Mouse (Mus musculus): ENCODE data around the gene Snx13. TPM values are rescaled to one million over a fixed set of nuclear protein-coding genes. Genes with fewer than 3 reads are reported as not detected.

Snx13 gene
- polyA plus RNA-seq (2015; fragmentation: Nextera tagmentation; extraction: Ambion mirVana): 28.5 and 29.7 TPM in 2 replicates

- no peaks in the 10 kb centered on the region for H3K27me3 ChIP-seq (ENCODE audit: control insufficient read depth, insufficient read depth, low read length)
- under 1% methylated on average over 51 of the region's 51 CpGs for WGBS
- H3K27ac ChIP-seq (ENCODE audit: low read length): peak within 1 kb of the TSS; percentile 97
- peak within 1 kb of the TSS; percentile 97 for H3K4me3 ChIP-seq (replicated peaks; ENCODE audit: low read length)
- H3K4me2 ChIP-seq (ENCODE audit: low read depth, low read length): peak within 1 kb of the TSS; percentile 67
- no peaks in the 10 kb centered on the region for H3K9me3 ChIP-seq (replicated peaks; ENCODE audit: control insufficient read depth, low read length)
- H3K9ac ChIP-seq (ENCODE audit: low read length): peak within 1 kb of the TSS; percentile 96
- peaks cover 21% of the 10 kb centered on the region; the same call in 1 of the 2 replicates for H3K4me1 ChIP-seq (ENCODE audit: control insufficient read depth, insufficient read depth, low read length)
- ATAC-seq (ENCODE audit: insufficient read depth, low FRiP score): peak; percentile 97
- H3K36me3 ChIP-seq (ENCODE audit: control insufficient read depth, insufficient read depth, low read length): no peaks in the 10 kb centered on the region
Observed at GRCm38 (mm10) chr12:35046999-35047319, at the start of gene Snx13. Snx13 (plus strand) TSS chr12:35047186.

- H3K36me3 ChIP-seq (ENCODE audit: control insufficient read depth, insufficient read depth, low read length): no peaks in the 10 kb centered on the region
- H3K27ac ChIP-seq (ENCODE audit: low read length): no peak overlapping the region
- H3K27me3 ChIP-seq (ENCODE audit: control insufficient read depth, insufficient read depth, low read length): no peaks in the 10 kb centered on the region
- H3K4me1 ChIP-seq (ENCODE audit: control insufficient read depth, insufficient read depth, low read length): no peaks in the 10 kb centered on the region
- H3K9ac ChIP-seq (ENCODE audit: low read length): no peak overlapping the region
- H3K4me3 ChIP-seq (replicated peaks; ENCODE audit: low read length): no peak overlapping the region
- ATAC-seq (ENCODE audit: insufficient read depth, low FRiP score): no peak
- no peaks in the 10 kb centered on the region for H3K9me3 ChIP-seq (replicated peaks; ENCODE audit: control insufficient read depth, low read length)
- 78% methylated on average over 3 of the region's 3 CpGs for WGBS
- no peak overlapping the region for H3K4me2 ChIP-seq (ENCODE audit: low read depth, low read length)
Observed at GRCm38 (mm10) chr12:34997597-34998182, 49.3 kb upstream of the Snx13 start.

GRCm38 (mm10) chr12:34998778-34999467 is 48.1 kb upstream of the Snx13 start:
- Histone ChIP-seq H3K9ac (ENCODE audit: low read length) (no peak overlapping the region), H3K36me3 (ENCODE audit: control insufficient read depth, insufficient read depth, low read length) (no peaks in the 10 kb centered on the region), H3K27ac (ENCODE audit: low read length) (no peak overlapping the region), H3K9me3 (replicated peaks; ENCODE audit: control insufficient read depth, low read length) (no peaks in the 10 kb centered on the region), H3K4me3 (replicated peaks; ENCODE audit: low read length) (no peak overlapping the region), H3K27me3 (ENCODE audit: control insufficient read depth, insufficient read depth, low read length) (no peaks in the 10 kb centered on the region), H3K4me1 (ENCODE audit: control insufficient read depth, insufficient read depth, low read length) (no peaks in the 10 kb centered on the region), H3K4me2 (ENCODE audit: low read depth, low read length) (no peak overlapping the region)
- WGBS: 69% methylated on average over 12 of the region's 12 CpGs
- ATAC-seq (ENCODE audit: insufficient read depth, low FRiP score): no peak

GRCm38 (mm10) chr12:35000323-35000722 is 46.7 kb upstream of the Snx13 start:
- no peaks in the 10 kb centered on the region for H3K27me3 ChIP-seq (ENCODE audit: control insufficient read depth, insufficient read depth, low read length)
- H3K4me1 ChIP-seq (ENCODE audit: control insufficient read depth, insufficient read depth, low read length): no peaks in the 10 kb centered on the region
- H3K4me2 ChIP-seq (ENCODE audit: low read depth, low read length): no peak overlapping the region
- no peak overlapping the region for H3K27ac ChIP-seq (ENCODE audit: low read length)
- H3K9me3 ChIP-seq (replicated peaks; ENCODE audit: control insufficient read depth, low read length): no peaks in the 10 kb centered on the region
- no peak overlapping the region for H3K4me3 ChIP-seq (replicated peaks; ENCODE audit: low read length)
- 57% methylated on average over 4 of the region's 4 CpGs for WGBS
- no peak for ATAC-seq (ENCODE audit: insufficient read depth, low FRiP score)
- H3K9ac ChIP-seq (ENCODE audit: low read length): no peak overlapping the region
- no peaks in the 10 kb centered on the region for H3K36me3 ChIP-seq (ENCODE audit: control insufficient read depth, insufficient read depth, low read length)

GRCm38 (mm10) chr12:35005748-35006147 is 41.2 kb upstream of the Snx13 start:
- no peak overlapping the region for H3K4me2 ChIP-seq (ENCODE audit: low read depth, low read length)
- H3K9ac ChIP-seq (ENCODE audit: low read length): no peak overlapping the region
- no peak overlapping the region for H3K4me3 ChIP-seq (replicated peaks; ENCODE audit: low read length)
- no peaks in the 10 kb centered on the region for H3K9me3 ChIP-seq (replicated peaks; ENCODE audit: control insufficient read depth, low read length)
- no peaks in the 10 kb centered on the region for H3K36me3 ChIP-seq (ENCODE audit: control insufficient read depth, insufficient read depth, low read length)
- no peaks in the 10 kb centered on the region for H3K4me1 ChIP-seq (ENCODE audit: control insufficient read depth, insufficient read depth, low read length)
- ATAC-seq (ENCODE audit: insufficient read depth, low FRiP score): no peak
- H3K27ac ChIP-seq (ENCODE audit: low read length): no peak overlapping the region
- no peaks in the 10 kb centered on the region for H3K27me3 ChIP-seq (ENCODE audit: control insufficient read depth, insufficient read depth, low read length)

- Histone ChIP-seq H3K27me3 (ENCODE audit: control insufficient read depth, insufficient read depth, low read length) (no peaks in the 10 kb centered on the region), H3K4me2 (ENCODE audit: low read depth, low read length) (no peak overlapping the region), H3K4me1 (ENCODE audit: control insufficient read depth, insufficient read depth, low read length) (peaks cover 4% of the 10 kb centered on the region; the same call in 1 of the 2 replicates), H3K27ac (ENCODE audit: low read length) (no peak overlapping the region), H3K36me3 (ENCODE audit: control insufficient read depth, insufficient read depth, low read length) (no peaks in the 10 kb centered on the region), H3K9ac (ENCODE audit: low read length) (no peak overlapping the region), H3K4me3 (replicated peaks; ENCODE audit: low read length) (no peak overlapping the region), H3K9me3 (replicated peaks; ENCODE audit: control insufficient read depth, low read length) (no peaks in the 10 kb centered on the region)
- WGBS: 86% methylated on average over 1 of the region's 1 CpGs
- no peak for ATAC-seq (ENCODE audit: insufficient read depth, low FRiP score)
Observed at GRCm38 (mm10) chr12:35007851-35008250, 39.1 kb upstream of the Snx13 start.

- H3K36me3 ChIP-seq (ENCODE audit: control insufficient read depth, insufficient read depth, low read length): no peaks in the 10 kb centered on the region
Observed at GRCm38 (mm10) chr12:35008340-35009137, 38.4 kb upstream of the Snx13 start.

GRCm38 (mm10) chr12:35011462-35011861 is 35.5 kb upstream of the Snx13 start:
- ATAC-seq (ENCODE audit: insufficient read depth, low FRiP score): no peak
- H3K4me2 ChIP-seq (ENCODE audit: low read depth, low read length): 0 out of 2 replicates have a peak overlapping the region, but pooled peaks have one; percentile 4
- no peaks in the 10 kb centered on the region for H3K27me3 ChIP-seq (ENCODE audit: control insufficient read depth, insufficient read depth, low read length)
- no peak overlapping the region for H3K9ac ChIP-seq (ENCODE audit: low read length)
- WGBS: 52% methylated on average over 1 of the region's 1 CpGs
- H3K9me3 ChIP-seq (replicated peaks; ENCODE audit: control insufficient read depth, low read length): no peaks in the 10 kb centered on the region
- no peaks in the 10 kb centered on the region for H3K36me3 ChIP-seq (ENCODE audit: control insufficient read depth, insufficient read depth, low read length)
- H3K4me3 ChIP-seq (replicated peaks; ENCODE audit: low read length): no peak overlapping the region
- H3K27ac ChIP-seq (ENCODE audit: low read length): no peak overlapping the region
- H3K4me1 ChIP-seq (ENCODE audit: control insufficient read depth, insufficient read depth, low read length): peaks cover 4% of the 10 kb centered on the region; the same call in 1 of the 2 replicates

More at GRCm38 (mm10) chr12:35008340-35009137, 38.4 kb upstream of the Snx13 start:
- no peak for ATAC-seq (ENCODE audit: insufficient read depth, low FRiP score)
- no peaks in the 10 kb centered on the region for H3K27me3 ChIP-seq (ENCODE audit: control insufficient read depth, insufficient read depth, low read length)
- peaks cover 4% of the 10 kb centered on the region; the same call in 1 of the 2 replicates for H3K4me1 ChIP-seq (ENCODE audit: control insufficient read depth, insufficient read depth, low read length)
- no peak overlapping the region for H3K4me3 ChIP-seq (replicated peaks; ENCODE audit: low read length)
- WGBS: 61% methylated on average over 11 of the region's 11 CpGs
- H3K9me3 ChIP-seq (replicated peaks; ENCODE audit: control insufficient read depth, low read length): no peaks in the 10 kb centered on the region
- no peak overlapping the region for H3K4me2 ChIP-seq (ENCODE audit: low read depth, low read length)
- no peak overlapping the region for H3K9ac ChIP-seq (ENCODE audit: low read length)
- H3K27ac ChIP-seq (ENCODE audit: low read length): no peak overlapping the region

GRCm38 (mm10) chr12:35013950-35014349 is 33.0 kb upstream of the Snx13 start:
- Histone ChIP-seq H3K27me3 (ENCODE audit: control insufficient read depth, insufficient read depth, low read length) (no peaks in the 10 kb centered on the region), H3K9me3 (replicated peaks; ENCODE audit: control insufficient read depth, low read length) (no peaks in the 10 kb centered on the region), H3K36me3 (ENCODE audit: control insufficient read depth, insufficient read depth, low read length) (no peaks in the 10 kb centered on the region), H3K27ac (ENCODE audit: low read length) (no peak overlapping the region), H3K9ac (ENCODE audit: low read length) (no peak overlapping the region), H3K4me2 (ENCODE audit: low read depth, low read length) (no peak overlapping the region), H3K4me3 (replicated peaks; ENCODE audit: low read length) (no peak overlapping the region), H3K4me1 (ENCODE audit: control insufficient read depth, insufficient read depth, low read length) (peaks cover 4% of the 10 kb centered on the region; the same call in 1 of the 2 replicates)
- 64% methylated on average over 2 of the region's 2 CpGs for WGBS
- no peak for ATAC-seq (ENCODE audit: insufficient read depth, low FRiP score)
